Mouse (Mus musculus): ENCODE data around the gene Npdc1. TPM values are rescaled to one million over a fixed set of nuclear protein-coding genes. Genes with fewer than 3 reads are reported as not detected.
A peak's percentile ranks its signal among the peaks of the same experiment; 100 is the strongest.
"Not testable (repeated sequence)": the region's sequence is repeated elsewhere in the genome, so short reads cannot be mapped to it uniquely, and the experiment has no call there.

Npdc1 gene
- total RNA-seq, 2 experiments from 2014 or later = 427 to 450 TPM

DNA sequence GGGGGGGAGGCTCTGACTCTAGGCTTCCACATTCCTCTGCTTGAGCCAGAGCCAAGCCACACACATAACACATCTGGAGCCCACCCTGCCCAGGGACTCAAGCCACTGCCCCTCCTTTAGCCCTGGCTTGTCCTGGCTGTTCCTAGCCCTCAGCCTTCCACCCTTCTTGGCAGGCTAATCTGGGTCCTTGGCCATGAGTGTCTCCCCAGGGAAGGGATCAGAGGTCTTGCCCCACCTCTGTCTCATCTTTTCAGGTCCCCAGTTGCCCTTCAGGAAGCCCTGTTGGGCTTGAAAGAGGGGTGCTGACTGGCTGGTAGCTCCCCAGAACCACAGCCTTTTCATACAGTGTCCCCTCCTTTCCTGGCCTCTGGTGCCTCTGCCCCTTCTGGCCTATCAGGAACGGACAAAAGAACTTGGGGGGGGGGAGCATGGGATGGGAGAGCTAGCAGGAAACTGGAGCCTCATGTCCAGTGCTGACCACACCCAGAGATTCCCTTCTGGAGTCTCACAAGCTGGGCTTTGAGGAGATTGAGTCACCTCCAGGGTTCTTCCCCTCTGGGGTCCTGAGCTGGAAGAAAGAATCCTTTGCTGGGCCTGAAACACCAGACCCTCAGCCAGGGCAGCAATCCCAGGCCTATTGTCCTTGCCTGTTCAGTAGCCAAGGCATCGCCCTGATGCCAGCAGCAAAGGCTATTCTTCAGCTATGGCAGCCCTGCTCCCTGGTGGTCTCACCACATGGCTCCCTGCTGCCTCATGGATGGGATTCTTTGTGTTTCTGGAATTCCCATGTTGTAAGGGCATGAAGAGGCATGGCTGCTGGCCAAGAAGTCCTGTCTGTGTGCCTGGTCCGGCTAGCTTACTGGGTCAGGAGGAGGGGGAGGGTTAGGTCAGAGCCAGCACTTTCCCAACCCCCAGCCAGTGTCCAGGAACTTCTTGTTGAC lies 4.6 kb upstream of the Npdc1 start:
- peak in 1 of 2 experiments; percentile 36 for DNase-seq (ENCODE audit: extremely low spot score in 1 of 2, low spot score in 1 of 2)

DNA sequence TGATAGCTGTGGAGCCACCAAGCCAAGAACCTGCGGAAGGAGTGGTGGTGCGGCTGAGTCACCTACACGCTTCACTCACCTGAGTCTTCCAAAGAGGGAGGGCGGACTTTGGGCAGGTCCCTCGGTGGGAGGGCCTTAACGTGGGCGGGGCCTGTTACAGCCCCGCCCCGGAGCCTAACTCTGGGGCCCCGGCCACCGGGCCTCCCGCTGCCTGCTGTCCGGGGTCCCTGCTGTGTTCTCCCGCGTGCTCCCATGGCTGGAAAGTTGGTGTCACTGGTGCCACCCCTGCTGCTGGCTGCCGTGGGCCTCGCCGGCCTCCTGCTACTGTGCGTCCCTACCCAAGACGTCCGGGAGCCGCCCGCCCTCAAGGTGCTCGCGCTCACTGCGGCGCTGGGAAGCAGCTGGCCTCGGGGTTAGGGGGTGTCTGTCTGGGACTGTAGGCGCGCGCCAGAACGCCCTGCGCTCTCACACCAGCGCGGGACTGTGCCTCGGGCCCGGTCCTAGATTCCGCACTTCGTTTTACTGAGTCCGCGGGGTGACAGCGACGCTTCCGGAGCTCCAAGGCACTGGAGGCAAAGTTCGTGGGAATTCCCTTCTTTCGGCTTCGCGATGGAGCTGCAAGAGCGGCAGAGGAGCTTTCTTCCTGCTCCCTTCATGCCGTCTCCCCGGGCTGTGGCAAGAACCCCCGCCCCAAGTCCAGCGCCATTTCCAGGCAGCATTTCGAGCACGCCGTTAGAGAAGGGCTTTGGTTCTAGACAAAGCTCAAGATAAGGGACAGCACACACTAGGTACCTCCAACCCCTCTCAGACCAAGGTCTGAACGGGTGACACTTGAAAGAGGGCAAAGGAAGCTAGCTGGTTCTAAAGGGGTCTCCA lies 3.2 kb upstream of the Npdc1 start, which contains the start of gene Entpd2:
TSS of gene Entpd2 (plus strand) at position 154 of the 876 bp plus-strand sequence.
- DNase-seq (ENCODE audit: extremely low spot score in 1 of 2, low spot score in 1 of 2) = no peak

DNA sequence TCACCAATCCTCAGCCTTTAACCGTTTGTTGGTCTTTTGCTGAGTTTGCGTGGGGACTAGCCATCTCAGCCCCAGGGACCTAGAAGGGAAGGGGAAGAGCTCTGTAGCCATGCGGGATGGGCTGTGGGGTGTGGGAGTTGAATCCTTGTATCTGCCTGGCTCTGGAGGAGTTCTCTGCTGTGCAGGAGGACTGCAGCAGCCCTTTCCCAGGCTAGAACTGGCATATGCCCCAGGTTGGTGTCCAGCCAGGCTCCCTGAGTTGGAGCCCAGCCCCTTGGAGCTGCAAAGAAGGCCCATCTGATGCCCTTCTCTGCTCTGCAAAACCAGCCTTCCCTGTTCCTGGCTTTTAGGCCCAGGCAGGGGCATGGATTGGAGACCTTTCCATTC lies 2.6 kb upstream of the Npdc1 start:
- DNase-seq (ENCODE audit: extremely low spot score in 1 of 2, low spot score in 1 of 2) = peak in 1 of 2 experiments; percentile 41

DNA sequence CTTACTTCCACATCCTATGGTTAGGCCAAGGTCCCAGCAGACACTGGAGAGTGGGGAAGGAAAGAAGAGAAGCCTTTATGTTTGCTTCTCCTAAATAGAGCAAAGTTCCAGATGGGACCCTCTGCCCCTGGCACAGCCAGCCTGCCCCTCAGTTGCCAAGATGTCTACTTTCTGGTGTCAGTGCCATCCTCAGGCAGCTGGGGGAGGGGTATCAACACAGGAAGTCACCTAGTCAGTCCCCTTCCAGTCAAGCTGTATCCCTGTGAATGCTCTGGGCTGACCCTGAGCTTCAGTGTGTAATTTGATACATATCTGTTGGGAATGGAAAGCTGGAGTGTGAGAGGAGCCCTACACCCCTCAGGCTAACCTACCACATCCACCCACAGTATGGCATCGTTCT lies 2.1 kb upstream of the Npdc1 start:
- no peak for DNase-seq (ENCODE audit: extremely low spot score in 1 of 2, low spot score in 1 of 2)

DNA sequence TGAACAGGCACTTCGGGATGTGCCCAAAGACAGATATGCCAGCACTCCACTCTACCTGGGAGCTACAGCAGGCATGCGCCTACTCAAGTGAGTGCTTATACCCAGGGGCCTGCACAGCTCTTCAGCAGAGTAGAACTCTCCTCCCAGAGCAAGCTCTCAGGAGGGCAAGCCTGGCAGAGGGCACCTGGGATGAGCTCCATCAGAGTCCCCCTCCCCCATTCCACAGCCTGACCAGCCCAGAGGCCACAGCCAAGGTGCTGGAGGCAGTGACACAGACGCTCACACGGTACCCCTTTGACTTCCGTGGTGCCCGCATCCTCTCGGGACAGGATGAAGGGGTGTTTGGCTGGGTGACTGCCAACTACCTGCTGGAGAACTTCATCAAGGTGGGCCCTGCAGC lies 1.1 kb upstream of the Npdc1 start:
- no peak for DNase-seq (ENCODE audit: extremely low spot score in 1 of 2, low spot score in 1 of 2)

DNA sequence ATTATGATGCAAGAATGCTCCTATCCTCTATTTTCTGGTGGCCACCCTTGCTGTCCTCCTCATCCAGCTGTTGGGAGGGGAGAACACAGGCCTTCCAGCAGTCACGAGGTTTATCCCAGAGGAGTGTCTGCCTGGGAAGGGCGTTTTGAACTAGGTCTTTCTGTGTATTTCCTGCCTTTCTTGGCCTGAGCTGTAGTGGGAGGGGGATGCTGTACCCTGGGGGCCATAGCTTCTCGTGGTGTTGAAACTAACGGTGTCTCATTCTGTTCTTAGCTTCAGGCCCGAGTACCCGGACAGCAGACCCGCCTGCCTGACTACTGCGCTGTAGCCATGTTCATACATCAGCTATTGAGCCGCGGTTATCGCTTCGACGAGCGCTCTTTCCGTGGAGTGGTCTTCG lies 1.1 kb downstream of the Npdc1 start:
- DNase-seq (ENCODE audit: extremely low spot score in 1 of 2, low spot score in 1 of 2) = no peak

DNA sequence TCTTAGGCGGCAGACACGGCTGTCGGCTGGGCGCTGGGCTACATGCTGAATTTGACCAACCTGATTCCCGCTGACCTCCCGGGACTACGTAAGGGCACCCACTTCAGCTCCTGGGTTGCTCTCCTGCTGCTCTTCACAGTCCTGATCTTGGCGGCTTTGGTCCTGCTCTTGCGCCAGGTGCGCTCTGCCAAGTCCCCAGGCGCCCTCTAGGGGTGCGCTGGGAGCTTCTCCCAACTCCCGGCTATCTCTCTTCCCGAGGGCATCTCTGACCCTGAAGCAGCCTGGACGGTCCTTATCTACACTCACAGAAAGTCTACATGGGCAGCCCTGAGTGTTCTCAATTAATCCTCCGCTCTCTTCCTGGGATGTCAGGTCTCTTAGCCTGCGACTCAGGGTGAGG lies 1.6 kb downstream of the Npdc1 start:
- peak in 1 of 2 experiments; percentile 56 for DNase-seq (ENCODE audit: extremely low spot score in 1 of 2, low spot score in 1 of 2)

DNA sequence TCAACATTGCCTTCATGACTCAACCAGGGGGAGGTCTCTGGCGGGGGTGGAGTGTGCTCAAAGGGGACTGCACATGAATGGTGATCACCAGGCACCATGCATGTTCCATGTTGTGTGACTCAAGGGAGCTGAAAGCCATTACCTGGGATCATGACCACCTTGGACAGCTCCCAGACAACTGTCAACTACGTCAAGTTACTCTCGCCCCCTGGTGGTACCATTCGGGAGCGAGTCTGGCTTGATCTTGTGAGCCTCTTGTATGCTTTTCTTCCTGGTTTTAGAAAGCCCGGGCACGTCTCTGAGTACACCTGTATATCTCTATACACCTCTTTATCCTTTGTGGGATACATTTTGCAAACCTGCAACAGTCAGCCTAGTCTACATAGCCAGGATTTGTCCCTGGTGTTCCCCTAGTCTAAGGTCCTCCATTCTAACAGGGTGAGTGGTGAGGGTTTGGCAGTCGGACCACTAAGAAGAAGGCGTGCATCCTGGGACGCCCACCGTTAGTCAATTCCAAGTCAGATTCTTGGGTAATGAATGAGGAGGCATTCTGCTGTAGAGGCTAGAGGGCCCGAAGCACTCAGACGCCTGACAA lies 3.3 kb downstream of the Npdc1 start:
- DNase-seq (ENCODE audit: extremely low spot score in 1 of 2, low spot score in 1 of 2) = peak; percentile 55 to 82

DNA sequence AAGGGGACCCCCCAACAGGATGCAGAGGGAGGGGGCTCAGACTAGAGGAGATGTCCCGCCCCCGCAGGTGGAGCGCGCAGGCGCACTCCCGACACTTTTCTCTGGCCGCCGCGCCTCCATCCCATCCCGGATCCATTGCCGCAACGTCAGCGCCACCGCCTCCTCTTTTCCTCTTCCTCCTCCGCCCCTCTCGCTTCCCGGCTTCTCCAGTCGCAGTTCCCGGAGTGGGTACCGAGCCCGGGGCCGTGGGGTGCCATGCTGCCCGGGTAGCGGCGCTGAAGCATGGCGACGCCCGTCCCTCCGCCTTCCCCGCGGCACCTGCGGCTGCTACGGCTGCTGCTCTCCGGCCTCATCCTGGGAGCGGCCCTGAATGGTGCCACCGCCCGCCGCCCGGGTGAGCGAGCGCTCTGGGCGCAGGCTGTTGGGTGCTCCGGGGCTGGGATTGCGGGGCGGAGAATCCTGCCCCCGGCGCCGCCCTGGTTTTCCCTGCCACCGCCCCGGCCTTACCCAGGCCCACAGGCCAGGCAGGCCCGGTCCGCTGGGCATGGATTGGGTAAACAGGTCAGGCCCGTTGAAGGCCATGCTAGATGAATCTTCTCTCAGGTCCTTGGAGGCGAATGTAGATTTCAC lies 3.9 kb downstream of the Npdc1 start:
- DNase-seq (ENCODE audit: extremely low spot score in 1 of 2, low spot score in 1 of 2) = peak; percentile 81 to 89

DNA sequence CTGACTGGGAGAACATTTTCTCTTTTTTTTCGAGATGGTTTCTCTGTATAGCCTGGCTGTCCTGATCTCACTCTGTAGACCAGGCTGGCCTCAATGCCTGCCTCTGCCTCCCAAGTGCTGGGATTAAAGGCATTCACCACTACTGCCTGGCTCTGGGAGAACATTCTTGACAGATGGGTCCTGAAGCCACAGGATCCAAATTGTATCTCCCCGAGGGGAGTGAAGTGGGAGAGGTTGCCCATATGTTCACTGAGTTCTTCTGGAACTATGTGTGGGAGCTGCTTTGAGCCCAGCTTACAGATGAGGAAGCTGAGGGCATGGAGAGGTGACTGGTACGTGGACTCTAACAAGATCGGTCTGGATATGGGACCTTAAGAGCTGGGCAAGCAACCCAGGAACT lies 4.8 kb downstream of the Npdc1 start:
- DNase-seq (ENCODE audit: extremely low spot score in 1 of 2, low spot score in 1 of 2) = no peak

DNA sequence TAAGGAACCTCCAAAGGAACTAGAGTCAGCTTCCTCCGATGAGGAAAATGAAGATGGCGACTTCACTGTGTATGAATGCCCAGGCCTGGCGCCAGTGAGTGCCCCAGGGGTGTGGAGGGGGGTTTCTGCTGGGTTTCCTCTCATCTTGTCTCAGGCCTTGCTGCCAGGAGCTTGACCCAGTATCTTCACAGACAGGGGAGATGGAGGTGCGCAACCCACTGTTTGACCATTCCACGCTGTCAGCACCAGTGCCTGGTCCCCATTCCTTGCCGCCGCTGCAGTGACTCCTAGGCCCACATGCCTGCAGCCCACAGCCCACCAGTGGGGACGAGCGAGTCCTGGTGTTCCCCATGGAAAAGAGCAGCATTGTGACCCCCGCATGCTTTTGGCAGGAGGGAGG lies 9.8 kb downstream of the Npdc1 start:
- DNase-seq (ENCODE audit: extremely low spot score in 1 of 2, low spot score in 1 of 2) = no peak

DNA sequence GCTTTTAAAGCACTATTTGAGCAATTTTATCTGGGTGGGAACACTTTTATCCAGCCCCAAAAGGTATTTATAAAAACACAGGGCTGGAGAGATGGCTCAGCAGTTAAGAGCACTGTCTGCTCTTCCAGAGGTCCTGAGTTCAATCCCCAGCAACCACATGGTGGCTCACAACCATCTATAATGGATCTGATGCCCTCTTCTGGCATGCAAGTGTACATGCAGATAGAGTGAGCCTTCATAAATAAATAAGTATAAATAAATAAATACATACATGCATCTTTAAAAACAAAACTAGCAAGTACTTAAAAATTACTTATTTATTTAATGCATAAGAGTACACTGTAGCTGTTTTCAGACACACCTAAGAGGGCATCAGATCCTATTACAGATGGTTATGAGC lies 14.3 kb downstream of the Npdc1 start:
- not testable (repeated sequence) for DNase-seq (ENCODE audit: extremely low spot score in 1 of 2, low spot score in 1 of 2)

DNA sequence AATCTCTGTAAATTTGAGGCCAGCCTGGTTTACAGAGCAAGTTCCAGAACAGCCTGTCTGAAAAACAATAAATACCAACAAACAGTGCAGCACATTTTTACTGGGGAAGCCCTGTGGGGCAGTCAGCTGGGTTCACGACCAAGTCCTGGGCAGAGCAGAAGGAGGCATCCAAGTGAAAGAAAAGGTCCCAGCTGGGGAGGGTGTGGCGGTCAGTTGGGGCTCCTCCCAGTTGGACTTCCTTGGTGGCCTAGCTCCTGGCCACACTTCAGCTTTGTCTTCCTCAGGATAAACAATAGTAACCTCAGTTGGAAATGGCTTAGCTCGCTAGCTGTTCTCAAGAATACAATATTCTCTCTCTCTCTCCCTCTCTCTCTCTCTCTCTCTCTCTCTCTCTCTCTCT lies 18.3 kb downstream of the Npdc1 start:
- no peak for DNase-seq (ENCODE audit: extremely low spot score in 1 of 2, low spot score in 1 of 2)

DNA sequence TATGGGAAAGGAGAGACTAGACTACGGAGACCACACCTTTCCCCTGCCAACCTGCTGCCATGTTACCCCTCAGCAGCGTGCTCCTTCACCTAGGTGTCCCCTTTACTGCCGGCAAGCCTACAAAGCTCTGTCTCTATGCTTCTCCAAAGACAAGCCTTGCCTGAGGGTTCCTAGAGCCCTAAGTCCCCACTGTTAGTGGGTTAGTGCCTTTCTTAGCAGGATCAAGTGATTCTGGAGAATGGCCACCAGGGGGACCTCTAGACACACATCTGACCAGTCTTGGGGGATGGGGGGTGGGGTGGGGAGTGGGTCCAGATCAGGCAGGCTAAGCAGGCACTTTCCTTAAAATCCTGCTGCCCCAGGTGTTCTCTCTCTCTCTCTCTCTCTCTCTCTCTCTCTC lies 22.7 kb downstream of the Npdc1 start:
- peak in 1 of 2 experiments; percentile 61 for DNase-seq (ENCODE audit: extremely low spot score in 1 of 2, low spot score in 1 of 2)

DNA sequence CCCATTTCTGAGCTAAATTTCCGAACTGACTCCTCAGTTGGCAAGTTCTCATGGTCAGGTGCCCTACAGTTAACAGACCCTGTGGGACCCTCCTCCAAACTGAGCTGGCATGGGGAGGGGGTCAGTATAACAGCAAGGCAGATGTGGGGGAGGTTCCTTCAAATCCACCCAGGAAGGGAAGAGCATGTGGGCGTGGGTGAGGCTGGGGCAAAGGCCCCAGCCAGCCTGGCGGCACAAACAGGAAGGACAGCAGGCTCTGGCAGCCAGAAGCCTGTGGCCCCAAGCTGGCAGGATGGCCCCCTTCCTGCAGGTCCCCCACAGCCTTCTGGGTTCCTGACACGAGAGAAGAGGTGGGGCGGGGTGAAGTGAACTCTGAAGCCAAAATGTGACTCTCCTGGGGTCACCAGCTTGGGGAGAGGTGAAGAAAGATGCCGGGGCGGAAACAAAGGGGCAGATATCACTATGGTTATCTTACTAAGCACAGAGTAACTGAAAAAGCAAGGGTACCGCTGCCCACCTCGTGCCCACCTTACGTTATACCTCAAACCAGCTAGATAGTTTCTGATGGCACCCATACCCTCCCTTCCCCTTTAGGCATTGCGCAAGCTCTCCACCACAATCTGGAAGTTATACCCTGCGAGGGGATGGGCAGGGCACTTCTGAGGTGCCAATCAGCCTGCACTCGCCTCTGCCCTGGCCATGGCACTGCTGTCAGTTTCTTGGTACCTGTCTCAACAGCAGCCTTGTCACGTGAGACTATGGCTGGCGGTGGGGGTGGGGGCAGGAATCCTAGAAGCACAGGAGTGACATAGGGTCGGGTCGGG lies 23.6 kb downstream of the Npdc1 start, which contains the start of gene Fut7:
TSS of gene Fut7 (plus strand) at position 681 of the 824 bp plus-strand sequence.
- DNase-seq (ENCODE audit: extremely low spot score in 1 of 2, low spot score in 1 of 2) = no peak

DNA sequence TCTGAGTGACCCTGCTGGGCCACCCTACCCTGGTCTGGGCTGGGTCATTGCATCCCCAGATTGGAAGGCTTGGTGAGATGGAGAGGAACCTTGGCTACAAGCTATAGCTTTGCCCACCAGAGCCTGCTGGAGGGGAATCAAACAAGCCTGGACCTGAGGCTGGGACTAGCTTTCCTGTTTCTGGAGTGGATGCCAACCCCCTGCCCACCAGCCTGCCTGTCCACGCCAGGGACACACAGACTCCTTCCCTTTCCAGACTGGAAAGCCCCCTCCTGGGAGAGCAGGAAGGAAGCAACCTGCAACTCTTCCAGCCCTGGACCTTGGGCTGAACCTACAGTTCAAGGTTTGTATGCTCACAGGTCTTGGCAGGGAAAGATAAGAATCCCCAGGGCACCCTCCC lies 24.5 kb downstream of the Npdc1 start:
- no peak for DNase-seq (ENCODE audit: extremely low spot score in 1 of 2, low spot score in 1 of 2)

DNA sequence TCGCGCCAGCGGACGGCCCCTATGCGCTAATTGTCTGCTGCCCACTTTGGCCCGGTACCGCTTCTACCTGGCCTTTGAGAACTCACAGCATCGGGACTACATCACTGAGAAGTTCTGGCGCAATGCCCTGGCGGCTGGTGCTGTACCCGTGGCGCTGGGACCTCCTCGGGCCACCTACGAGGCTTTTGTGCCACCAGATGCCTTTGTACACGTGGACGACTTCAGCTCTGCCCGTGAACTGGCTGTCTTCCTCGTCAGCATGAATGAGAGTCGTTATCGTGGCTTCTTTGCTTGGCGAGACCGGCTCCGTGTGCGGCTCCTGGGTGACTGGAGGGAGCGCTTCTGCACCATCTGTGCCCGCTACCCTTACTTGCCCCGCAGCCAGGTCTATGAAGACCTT lies 26.3 kb downstream of the Npdc1 start:
- DNase-seq (ENCODE audit: extremely low spot score in 1 of 2, low spot score in 1 of 2) = no peak

DNA sequence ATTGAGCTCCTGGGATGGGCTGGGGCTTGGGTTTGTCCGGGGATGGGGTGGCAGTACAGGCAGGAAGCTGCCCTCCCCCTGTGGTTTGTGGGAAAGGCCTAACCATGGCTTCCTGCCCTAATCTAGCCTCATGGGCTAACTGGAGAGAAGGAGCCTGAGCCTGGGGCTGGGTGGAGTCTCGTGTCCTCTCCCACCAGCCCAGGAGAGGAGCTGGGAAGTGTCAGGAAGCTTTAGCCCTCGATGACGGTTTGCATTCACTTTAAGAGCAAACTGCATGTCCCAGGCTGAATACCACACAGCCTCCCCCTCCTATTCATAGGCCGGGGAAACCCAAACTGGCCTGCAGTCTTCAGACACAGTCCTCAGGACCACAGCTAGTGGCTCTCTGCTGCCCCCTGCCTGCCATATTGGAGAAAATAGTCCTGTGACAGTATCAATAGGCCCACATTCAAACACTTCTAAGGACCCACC lies 27.6 kb downstream of the Npdc1 start:
- DNase-seq (ENCODE audit: extremely low spot score in 1 of 2, low spot score in 1 of 2) = peak; percentile 59 to 82

DNA sequence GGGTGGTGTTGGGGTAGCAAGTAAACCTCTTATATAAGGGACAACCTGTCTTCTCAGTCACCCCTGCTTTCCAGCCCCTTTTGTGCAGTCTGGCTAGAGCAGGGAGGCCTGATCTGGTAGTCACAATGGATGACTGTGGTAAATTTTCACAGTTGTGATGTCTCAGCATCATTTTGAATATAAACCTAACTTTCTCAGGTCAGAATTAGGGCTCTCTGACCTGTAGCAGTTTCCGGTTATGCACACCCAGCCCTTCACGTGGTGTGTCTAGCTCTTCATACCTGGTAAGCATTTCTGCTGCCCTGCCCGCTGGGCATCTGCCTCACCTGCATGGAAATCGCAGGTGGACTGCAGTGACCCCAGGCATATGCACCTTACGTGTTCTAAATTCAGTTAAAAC lies 28.1 kb downstream of the Npdc1 start:
- no peak for DNase-seq (ENCODE audit: extremely low spot score in 1 of 2, low spot score in 1 of 2)
